Mouse (Mus musculus): ENCODE measurements around the gene Tns2. TPM values are rescaled to one million over a fixed set of nuclear protein-coding genes. Genes with fewer than 3 reads are reported as not detected.
"Not testable (repeated sequence)": the region's sequence is repeated elsewhere in the genome, so short reads cannot be mapped to it uniquely, and the experiment has no call there.

Tns2 gene
- polyA plus RNA-seq, 1 experiment from 2014 or later, result 8.7 TPM

DNA sequence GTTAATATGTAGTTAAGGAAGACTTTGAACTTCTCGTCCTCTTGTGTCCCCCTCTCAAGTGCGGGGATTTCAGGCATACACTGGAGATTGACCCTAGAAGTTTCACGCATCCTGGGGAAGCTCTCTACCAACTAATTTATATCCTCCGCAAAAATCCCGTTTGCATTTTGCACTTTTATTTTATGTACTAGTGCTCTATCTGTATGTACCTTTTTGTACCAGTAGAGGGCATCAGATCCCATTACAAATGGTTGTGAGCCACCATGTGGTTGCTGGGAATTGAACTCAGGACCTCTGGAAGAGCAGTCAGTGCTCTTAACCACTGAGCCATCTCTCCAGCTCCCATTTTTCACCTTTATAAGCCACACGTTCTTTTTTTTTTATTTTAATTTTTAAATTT is 54.8 kb downstream of the Tns2 start:
- ATAC-seq; H3K4me3 ChIP-seq (ENCODE audit: low read length); H3K4me2 ChIP-seq (ENCODE audit: low read length); H3K9me3 ChIP-seq (ENCODE audit: control insufficient read depth, low read length); H3K9ac ChIP-seq (ENCODE audit: low read depth, low read length); H3K27me3 ChIP-seq (replicated peaks; ENCODE audit: control insufficient read depth, insufficient read depth, low read length); H3K27ac ChIP-seq (ENCODE audit: low read depth, low read length); H3K4me1 ChIP-seq (ENCODE audit: control insufficient read depth, insufficient read depth, low read depth, low read length); H3K36me3 ChIP-seq (ENCODE audit: control insufficient read depth, insufficient read depth, low read length): not testable (repeated sequence)
- 93% methylated on average over 6 of the region's 6 CpGs for WGBS

DNA sequence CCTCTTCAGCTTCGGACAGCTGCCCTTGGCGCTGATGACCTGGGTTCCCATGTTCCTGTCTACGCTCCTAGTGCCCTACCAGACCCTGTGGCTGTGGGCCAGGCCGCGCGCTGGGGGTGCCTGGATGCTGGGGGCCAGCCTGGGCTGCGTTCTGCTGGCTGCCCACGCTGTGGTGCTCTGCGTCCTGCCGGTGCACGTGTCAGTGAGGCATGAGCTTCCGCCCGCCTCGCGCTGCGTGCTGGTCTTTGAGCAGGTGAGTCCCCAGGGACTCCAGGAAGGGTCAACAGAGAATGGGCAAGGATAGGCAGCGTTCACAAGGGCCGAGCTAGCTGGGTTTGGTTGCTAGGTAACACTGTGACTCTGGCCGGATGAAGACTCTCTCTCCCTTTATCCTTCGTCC is 56.6 kb downstream of the Tns2 start:
- peak; percentile 58 for ATAC-seq
- H3K9ac ChIP-seq (ENCODE audit: low read depth, low read length), result no peak overlapping the region
- H3K4me2 ChIP-seq (ENCODE audit: low read length), result peak overlapping the region; percentile 32; the same call in 1 of the 2 replicates
- 23% methylated on average over 20 of the region's 20 CpGs for WGBS
- no peaks in the 10 kb centered on the region for H3K27me3 ChIP-seq (replicated peaks; ENCODE audit: control insufficient read depth, insufficient read depth, low read length)
- H3K4me1 ChIP-seq (ENCODE audit: control insufficient read depth, insufficient read depth, low read depth, low read length), result peaks cover 5% of the 10 kb centered on the region
- H3K27ac ChIP-seq (ENCODE audit: low read depth, low read length), result no peak overlapping the region; the same call in 1 of the 2 replicates
- no peak overlapping the region for H3K4me3 ChIP-seq (ENCODE audit: low read length)
- H3K9me3 ChIP-seq (ENCODE audit: control insufficient read depth, low read length), result no peaks in the 10 kb centered on the region
- H3K36me3 ChIP-seq (ENCODE audit: control insufficient read depth, insufficient read depth, low read length), result no peaks in the 10 kb centered on the region

DNA sequence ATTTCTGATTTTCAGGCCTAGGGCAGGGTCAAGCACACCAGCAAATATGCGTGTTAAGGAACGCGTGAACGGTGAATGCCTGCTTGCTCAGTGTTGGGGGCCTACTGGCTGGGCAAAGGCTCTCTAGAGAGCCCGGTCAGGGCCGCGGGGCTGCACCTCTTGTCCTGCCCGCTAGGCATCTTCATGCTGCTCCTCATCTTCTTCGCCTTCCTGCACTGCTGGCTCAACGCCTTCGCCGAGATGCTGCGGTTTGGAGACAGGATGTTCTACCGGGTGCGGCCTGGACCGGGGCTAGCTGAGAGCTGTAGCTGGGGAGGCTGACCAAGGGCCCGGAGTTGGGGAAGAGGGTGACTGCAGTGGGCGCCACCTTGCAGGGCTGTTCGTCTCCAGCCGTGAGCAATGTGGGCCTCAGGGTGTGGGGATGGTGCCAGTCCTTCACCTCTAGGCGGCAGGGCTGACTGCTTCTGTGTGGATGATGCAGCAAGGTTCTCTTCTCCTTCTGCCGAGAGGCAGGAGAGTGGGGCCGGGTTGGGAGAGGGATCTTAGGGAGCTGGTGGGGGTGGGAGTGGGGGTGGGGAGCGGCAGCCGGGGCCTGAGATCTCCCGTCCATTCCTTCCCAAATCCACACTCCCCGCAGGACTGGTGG is 60.3 kb downstream of the Tns2 start:
- H3K4me3 ChIP-seq (ENCODE audit: low read length), result no peak overlapping the region
- ATAC-seq, result no peak
- WGBS, result 63% methylated on average over 26 of the region's 27 CpGs
- no peak overlapping the region for H3K4me2 ChIP-seq (ENCODE audit: low read length)
- H3K27me3 ChIP-seq (replicated peaks; ENCODE audit: control insufficient read depth, insufficient read depth, low read length), result no peaks in the 10 kb centered on the region
- H3K36me3 ChIP-seq (ENCODE audit: control insufficient read depth, insufficient read depth, low read length), result no peaks in the 10 kb centered on the region
- no peak overlapping the region for H3K27ac ChIP-seq (ENCODE audit: low read depth, low read length)
- no peak overlapping the region for H3K9ac ChIP-seq (ENCODE audit: low read depth, low read length)
- H3K9me3 ChIP-seq (ENCODE audit: control insufficient read depth, low read length), result no peaks in the 10 kb centered on the region
- H3K4me1 ChIP-seq (ENCODE audit: control insufficient read depth, insufficient read depth, low read depth, low read length), result peaks cover 5% of the 10 kb centered on the region

DNA sequence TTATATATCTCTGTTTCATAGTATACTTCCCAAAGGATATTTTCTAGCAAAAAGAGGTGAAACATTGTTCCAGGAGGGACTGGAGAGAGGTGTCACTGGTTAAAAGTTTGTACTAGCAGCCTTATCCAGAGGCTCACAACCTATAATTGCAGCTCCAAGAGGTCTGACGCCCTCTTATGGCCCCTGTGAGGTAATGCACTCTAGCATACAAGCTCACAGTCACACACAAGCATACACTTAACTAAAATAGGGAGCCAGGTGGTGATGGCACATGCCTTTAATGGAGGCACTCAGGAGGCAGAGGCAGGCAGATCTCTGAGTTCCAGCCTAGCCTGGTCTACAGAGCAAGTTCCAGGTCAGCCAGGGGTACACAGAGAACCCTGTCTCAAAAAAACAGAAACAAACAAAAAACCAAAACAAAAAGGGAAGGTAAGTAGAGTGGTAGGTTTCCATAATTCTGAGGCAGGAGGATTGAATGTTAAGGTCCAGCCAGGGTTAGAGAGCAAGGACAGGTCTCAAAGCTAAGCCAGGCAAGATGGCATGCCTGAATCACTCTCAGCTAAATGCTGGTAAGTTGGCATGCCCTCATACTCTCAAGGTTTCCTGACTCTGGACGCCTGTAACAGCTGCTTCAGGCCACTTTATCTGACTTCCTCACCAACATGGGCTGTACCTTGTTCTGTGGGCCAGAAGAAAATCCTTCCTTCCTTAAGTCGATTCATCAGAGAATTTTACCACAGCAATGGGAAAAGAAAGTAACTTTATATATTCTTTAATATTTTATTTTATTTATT is 63.9 kb downstream of the Tns2 start:
- no peak for ATAC-seq
- H3K27me3 ChIP-seq (replicated peaks; ENCODE audit: control insufficient read depth, insufficient read depth, low read length), result no peaks in the 10 kb centered on the region
- no peak overlapping the region for H3K9ac ChIP-seq (ENCODE audit: low read depth, low read length)
- 57% methylated on average over 3 of the region's 3 CpGs for WGBS
- no peak overlapping the region for H3K27ac ChIP-seq (ENCODE audit: low read depth, low read length)
- H3K36me3 ChIP-seq (ENCODE audit: control insufficient read depth, insufficient read depth, low read length), result no peaks in the 10 kb centered on the region
- no peaks in the 10 kb centered on the region for H3K9me3 ChIP-seq (ENCODE audit: control insufficient read depth, low read length)
- no peaks in the 10 kb centered on the region for H3K4me1 ChIP-seq (ENCODE audit: control insufficient read depth, insufficient read depth, low read depth, low read length)
- no peak overlapping the region for H3K4me3 ChIP-seq (ENCODE audit: low read length)
- H3K4me2 ChIP-seq (ENCODE audit: low read length), result no peak overlapping the region

DNA sequence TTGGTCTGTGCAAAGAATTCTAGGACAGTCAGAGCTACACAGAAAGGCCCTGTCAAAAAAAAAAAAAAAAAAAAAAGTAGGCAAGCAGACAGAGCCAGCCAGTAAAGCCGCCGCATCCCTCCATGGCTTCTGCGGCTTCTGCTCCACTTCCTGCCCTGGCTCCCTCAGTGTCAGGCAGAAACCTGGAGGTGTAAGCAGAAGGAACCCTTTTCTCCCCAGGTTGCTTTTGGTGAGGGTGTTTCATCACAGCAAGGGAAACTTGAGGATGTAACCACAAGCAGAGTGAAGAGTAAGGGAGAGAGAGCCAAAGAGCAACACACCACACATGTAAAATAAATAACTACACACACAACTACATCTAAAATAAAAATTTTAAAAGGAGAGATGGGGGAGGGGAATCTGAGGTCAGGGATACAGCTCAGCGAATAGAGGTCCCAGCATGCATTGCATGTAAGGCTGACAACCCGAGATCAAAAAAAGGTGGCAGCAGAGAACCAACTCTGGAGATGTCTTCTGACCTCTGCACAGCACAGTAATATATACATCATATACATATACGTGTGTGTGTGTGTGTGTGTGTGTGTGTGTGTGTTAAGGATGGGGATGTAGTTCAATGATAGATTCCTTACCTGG is 65.4 kb downstream of the Tns2 start:
- ATAC-seq, result no peak
- Histone ChIP-seq H3K36me3 (ENCODE audit: control insufficient read depth, insufficient read depth, low read length) (no peaks in the 10 kb centered on the region), H3K27me3 (replicated peaks; ENCODE audit: control insufficient read depth, insufficient read depth, low read length) (no peaks in the 10 kb centered on the region), H3K4me1 (ENCODE audit: control insufficient read depth, insufficient read depth, low read depth, low read length) (no peaks in the 10 kb centered on the region), H3K4me2 (ENCODE audit: low read length) (no peak overlapping the region), H3K9ac (ENCODE audit: low read depth, low read length) (no peak overlapping the region), H3K4me3 (ENCODE audit: low read length) (no peak overlapping the region), H3K27ac (ENCODE audit: low read depth, low read length) (no peak overlapping the region), H3K9me3 (ENCODE audit: control insufficient read depth, low read length) (no peaks in the 10 kb centered on the region)
- WGBS, result 58% methylated on average over 6 of the region's 6 CpGs

Other genes starting within 250 kb of the Tns2 start
- 15.6 and 16.9 TPM in 2 replicates for gene Krt1, start 249.6 kb upstream of the Tns2 start, polyA plus RNA-seq (2015; fragmentation: Nextera tagmentation; extraction: Ambion mirVana)
- gene Krt77, start 230.7 kb upstream of the Tns2 start, polyA plus RNA-seq (2015; fragmentation: Nextera tagmentation; extraction: Ambion mirVana), result 0.53 and 0.56 TPM in 2 replicates
- gene Krt76, start 207.5 kb upstream of the Tns2 start, polyA plus RNA-seq (2015; fragmentation: Nextera tagmentation; extraction: Ambion mirVana), result not detected in 2 replicates
- 0.09 TPM in 1 of 2 replicates, not detected in the other for gene Krt4, start 175.7 kb upstream of the Tns2 start, polyA plus RNA-seq (2015; fragmentation: Nextera tagmentation; extraction: Ambion mirVana)
- 0.65 and 0.83 TPM in 2 replicates for gene Krt79, start 160.1 kb upstream of the Tns2 start, polyA plus RNA-seq (2015; fragmentation: Nextera tagmentation; extraction: Ambion mirVana)
- 0.08 TPM in 1 of 2 replicates, not detected in the other for gene Krt78, start 146.1 kb upstream of the Tns2 start, polyA plus RNA-seq (2015; fragmentation: Nextera tagmentation; extraction: Ambion mirVana)
- gene Krt8, start 95.9 kb upstream of the Tns2 start, polyA plus RNA-seq (2015; fragmentation: Nextera tagmentation; extraction: Ambion mirVana), result 5.4 and 6.2 TPM in 2 replicates
- 11.8 and 13.6 TPM in 2 replicates for gene Krt18, start 72.2 kb upstream of the Tns2 start, polyA plus RNA-seq (2015; fragmentation: Nextera tagmentation; extraction: Ambion mirVana)
- 76.0 and 84.8 TPM in 2 replicates for gene Eif4b, start 26.6 kb upstream of the Tns2 start, polyA plus RNA-seq (2015; fragmentation: Nextera tagmentation; extraction: Ambion mirVana)
- gene Spryd3, start 35.8 kb downstream of the Tns2 start, polyA plus RNA-seq (2015; fragmentation: Nextera tagmentation; extraction: Ambion mirVana), result 105 and 108 TPM in 2 replicates
- 3.9 and 4.4 TPM in 2 replicates for gene Igfbp6, start 43.9 kb downstream of the Tns2 start, polyA plus RNA-seq (2015; fragmentation: Nextera tagmentation; extraction: Ambion mirVana)
- not detected in 2 replicates for gene Soat2, start 50.1 kb downstream of the Tns2 start, polyA plus RNA-seq (2015; fragmentation: Nextera tagmentation; extraction: Ambion mirVana)
- 39.6 and 51.0 TPM in 2 replicates for gene Zfp740, start 102.8 kb downstream of the Tns2 start, polyA plus RNA-seq (2015; fragmentation: Nextera tagmentation; extraction: Ambion mirVana)
- 35.5 and 43.3 TPM in 2 replicates for gene Csad, start 104.3 kb downstream of the Tns2 start, polyA plus RNA-seq (2015; fragmentation: Nextera tagmentation; extraction: Ambion mirVana)
- 1.1 and 2.0 TPM in 2 replicates for gene Itgb7, start 131.5 kb downstream of the Tns2 start, polyA plus RNA-seq (2015; fragmentation: Nextera tagmentation; extraction: Ambion mirVana)
- 5.6 and 7.6 TPM in 2 replicates for gene Rarg, start 157.1 kb downstream of the Tns2 start, polyA plus RNA-seq (2015; fragmentation: Nextera tagmentation; extraction: Ambion mirVana)
- 0.06 and 0.14 TPM in 2 replicates for gene Gm9918, start 170.2 kb downstream of the Tns2 start, polyA plus RNA-seq (2015; fragmentation: Nextera tagmentation; extraction: Ambion mirVana)
- gene Mfsd5, start 179.0 kb downstream of the Tns2 start, polyA plus RNA-seq (2015; fragmentation: Nextera tagmentation; extraction: Ambion mirVana), result 65.9 and 67.6 TPM in 2 replicates
- 4.1 and 6.4 TPM in 2 replicates for gene Espl1, start 195.9 kb downstream of the Tns2 start, polyA plus RNA-seq (2015; fragmentation: Nextera tagmentation; extraction: Ambion mirVana)
- gene Pfdn5, start 225.7 kb downstream of the Tns2 start, polyA plus RNA-seq (2015; fragmentation: Nextera tagmentation; extraction: Ambion mirVana), result 448 and 464 TPM in 2 replicates
- 88.1 and 99.0 TPM in 2 replicates for gene Myg1, start 231.3 kb downstream of the Tns2 start, polyA plus RNA-seq (2015; fragmentation: Nextera tagmentation; extraction: Ambion mirVana)

All from hindbrain, embryonic 16.5 days (tissue).